Mouse (Mus musculus) liver, adult 2 months (tissue): ENCODE data around the gene Snapc1.

Experiments
- CTCF ChIP-seq: fragments of 200-500 bp; IDR thresholded peaks from 2 replicates; pipeline ENCODE4 v1.5.1; 2011; ENCODE audit warnings: low read depth, low read length, control low read depth
- POLR2A ChIP-seq: fragments of 200-500 bp; IDR thresholded peaks from 2 replicates; pipeline ENCODE4 v1.6.1; 2011; ENCODE audit warnings: low read length, control low read depth; ENCODE audit not compliant: insufficient read depth; ENCODE audit errors: extremely low read depth

DNA sequence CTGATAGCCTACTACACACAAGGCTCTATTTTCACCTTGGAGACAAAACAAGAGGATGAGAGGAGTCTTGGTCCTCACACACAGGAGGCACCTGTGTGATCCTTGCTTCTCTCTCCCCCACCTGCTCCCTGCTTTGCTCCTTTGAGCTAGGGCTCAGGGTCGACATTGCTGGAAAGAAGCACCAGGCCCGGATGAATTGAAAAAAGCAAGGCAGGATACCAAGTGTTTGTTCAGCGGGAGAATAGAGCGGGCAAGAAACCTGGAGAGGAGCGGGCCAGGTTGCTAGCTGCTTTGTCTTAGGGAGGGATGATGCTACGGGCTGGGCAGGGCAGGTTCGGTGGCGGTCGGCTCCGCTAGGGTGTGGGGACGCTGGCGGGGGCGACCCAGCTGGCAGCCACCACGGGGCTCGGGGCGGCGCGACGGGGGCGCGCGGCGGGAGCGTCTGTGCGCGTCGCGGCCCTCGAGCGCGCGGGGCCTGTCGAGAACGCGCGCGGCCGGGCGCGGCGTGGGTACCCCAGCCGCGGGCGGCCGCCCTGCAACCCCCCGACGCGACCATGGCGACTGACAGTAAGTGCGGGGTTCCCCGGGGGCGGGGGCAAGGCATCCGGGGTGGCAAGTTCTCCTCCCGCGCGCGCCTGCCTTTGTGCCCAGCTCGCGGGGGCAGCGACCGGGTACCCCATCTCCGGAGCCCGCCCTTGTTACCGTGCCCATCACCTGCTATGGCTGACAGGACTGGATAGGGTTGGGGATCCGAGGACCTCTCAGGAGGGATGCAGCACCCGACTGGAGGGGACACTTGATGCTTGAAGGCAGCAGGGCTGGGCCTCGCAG is 33.2 kb downstream of the Snapc1 start, which contains the start of gene Syt16:
- TF ChIP-seq CTCF (no peak), POLR2A (no peak)
